Mouse (Mus musculus): ENCODE results near the gene Tigar. TPM values are rescaled to one million over a fixed set of nuclear protein-coding genes. Genes with fewer than 3 reads are reported as not detected.
A peak's percentile ranks its signal among the peaks of the same experiment; 100 is the strongest.

The Tigar gene
- polyA plus RNA-seq (2012; rRNA removed), result 5.0 and 5.1 TPM in 2 replicates

GRCm38 (mm10) chr6:127109402-127109930, at the start of gene Tigar:
TSS of gene Tigar (minus strand) at chr6:127109557.
- WGBS, result under 1% methylated on average over 37 of the region's 37 CpGs
- DNase-seq (ENCODE audit: low read depth, low spot score), result peak; percentile 76

GRCm38 (mm10) chr6:127157321-127157720, 48.0 kb upstream of the Tigar start:
- 68% methylated on average over 1 of the region's 1 CpGs for WGBS
- no peak for DNase-seq (ENCODE audit: low read depth, low spot score)

- 3% methylated on average over 15 of the region's 15 CpGs for WGBS
- DNase-seq (ENCODE audit: low read depth, low spot score), result no peak
Observed at GRCm38 (mm10) chr6:127155468-127155867, 46.1 kb upstream of the Tigar start.

GRCm38 (mm10) chr6:127154708-127155268, 45.4 kb upstream of the Tigar start:
- no peak for DNase-seq (ENCODE audit: low read depth, low spot score)
- WGBS, result under 1% methylated on average over 34 of the region's 34 CpGs

GRCm38 (mm10) chr6:127153972-127154707, 44.8 kb upstream of the Tigar start:
- 2% methylated on average over 30 of the region's 30 CpGs for WGBS

GRCm38 (mm10) chr6:127153296-127153800, 44.0 kb upstream of the Tigar start:
- no peak for DNase-seq (ENCODE audit: low read depth, low spot score)
- WGBS, result under 1% methylated on average over 28 of the region's 28 CpGs

More at GRCm38 (mm10) chr6:127153972-127154707, 44.8 kb upstream of the Tigar start:
- no peak for DNase-seq (ENCODE audit: low read depth, low spot score)

- WGBS, result 2% methylated on average over 40 of the region's 40 CpGs
- DNase-seq (ENCODE audit: low read depth, low spot score), result no peak
Observed at GRCm38 (mm10) chr6:127152106-127152951, 43.0 kb upstream of the Tigar start, which contains the start of gene Ccnd2. TSS of gene Ccnd2 (minus strand) at chr6:127152193.

GRCm38 (mm10) chr6:127151565-127152105, 42.3 kb upstream of the Tigar start:
- under 1% methylated on average over 29 of the region's 29 CpGs for WGBS
- DNase-seq (ENCODE audit: low read depth, low spot score), result no peak

GRCm38 (mm10) chr6:127150663-127151564, 41.6 kb upstream of the Tigar start:
- DNase-seq (ENCODE audit: low read depth, low spot score), result no peak
- 1% methylated on average over 33 of the region's 34 CpGs for WGBS

- no peak for DNase-seq (ENCODE audit: low read depth, low spot score)
- WGBS, result under 1% methylated on average over 38 of the region's 38 CpGs
Observed at GRCm38 (mm10) chr6:127149944-127150662, 40.7 kb upstream of the Tigar start.

GRCm38 (mm10) chr6:127149303-127149943, 40.1 kb upstream of the Tigar start:
- WGBS, result under 1% methylated on average over 30 of the region's 30 CpGs
- DNase-seq (ENCODE audit: low read depth, low spot score), result no peak

- no peak for DNase-seq (ENCODE audit: low read depth, low spot score)
- WGBS, result 10% methylated on average over 20 of the region's 20 CpGs
Observed at GRCm38 (mm10) chr6:127148526-127149302, 39.4 kb upstream of the Tigar start.

- no peak for DNase-seq (ENCODE audit: low read depth, low spot score)
Observed at GRCm38 (mm10) chr6:127147665-127148064, 38.3 kb upstream of the Tigar start.

GRCm38 (mm10) chr6:127146322-127146947, 37.1 kb upstream of the Tigar start:
- DNase-seq (ENCODE audit: low read depth, low spot score), result no peak
- WGBS, result 65% methylated on average over 3 of the region's 3 CpGs

More at GRCm38 (mm10) chr6:127147665-127148064, 38.3 kb upstream of the Tigar start:
- WGBS, result 0% methylated on average over 4 of the region's 4 CpGs

GRCm38 (mm10) chr6:127145464-127146190, 36.3 kb upstream of the Tigar start:
- DNase-seq (ENCODE audit: low read depth, low spot score), result no peak
- 25% methylated on average over 20 of the region's 20 CpGs for WGBS

Data from large intestine, adult 2 months (tissue).